In genomic region chr3:70860909-70861675, GRCm38 (mm10) we compare ENCODE assay signal across 23 mouse cellular contexts.
DNase-seq lines count a peak whose midpoint lies in the region; ATAC-seq and TF ChIP-seq lines count a peak whose summit lies in the region.
"Had no signal": no experiment of that assay in that cellular context is flagged by ENCODE, and none has a peak within 500 bp of the region (broad histone marks: within the 10 kb centered on the region; RNA-seq: fewer than 3 reads in every experiment).

No protein-coding gene starts in this region.

- no peak overlapping the region for H3K9ac ChIP-seq in hindbrain, postnatal 0 days (replicated peaks; ENCODE audit: low read length)
- H3K9ac ChIP-seq in hindbrain, embryonic 14.5 days, result no peak overlapping the region
- H3K9ac ChIP-seq in forebrain, embryonic 16.5 days (replicated peaks; ENCODE audit: low read depth, low read length), result no peak overlapping the region
- H3K9ac ChIP-seq: embryonic facial prominence, embryonic 15.5 days; heart, embryonic 13.5 days; hindbrain, embryonic 12.5 days; intestine, embryonic 15.5 days; limb, embryonic 12.5 days; midbrain, embryonic 12.5 days had no signal

- no peaks in the 10 kb centered on the region for H3K9me3 ChIP-seq in hindbrain, postnatal 0 days (ENCODE audit: low read length)
- no peaks in the 10 kb centered on the region for H3K9me3 ChIP-seq in hindbrain, embryonic 14.5 days (ENCODE audit: control insufficient read depth, low read length)
- no peaks in the 10 kb centered on the region for H3K9me3 ChIP-seq in forebrain, embryonic 16.5 days (ENCODE audit: control insufficient read depth, low read length)
- H3K9me3 ChIP-seq: embryonic facial prominence, embryonic 15.5 days; heart, embryonic 13.5 days; hindbrain, embryonic 12.5 days; intestine, embryonic 15.5 days; limb, embryonic 12.5 days; midbrain, embryonic 12.5 days had no signal

- no peak for TF ChIP-seq CTCF in hindbrain, postnatal 0 days (IDR thresholded peaks at IDR 0.05; ENCODE audit: low read depth)
- no peak for TF ChIP-seq CTCF in brain, embryonic 14.5 days (IDR thresholded peaks at IDR 0.05; ENCODE audit: borderline replicate concordance, extremely low read depth, insufficient read depth, insufficient read length)

- H3K36me3 ChIP-seq in hindbrain, postnatal 0 days (ENCODE audit: insufficient read depth, low read length), result no peaks in the 10 kb centered on the region
- no peaks in the 10 kb centered on the region for H3K36me3 ChIP-seq in hindbrain, embryonic 14.5 days (replicated peaks; ENCODE audit: control insufficient read depth, insufficient read depth)
- no peaks in the 10 kb centered on the region for H3K36me3 ChIP-seq in forebrain, embryonic 16.5 days (ENCODE audit: control insufficient read depth, insufficient read depth)
- H3K36me3 ChIP-seq: embryonic facial prominence, embryonic 15.5 days; heart, embryonic 13.5 days; hindbrain, embryonic 12.5 days; intestine, embryonic 15.5 days; limb, embryonic 12.5 days; midbrain, embryonic 12.5 days had no signal

- H3K4me1 ChIP-seq in hindbrain, postnatal 0 days (ENCODE audit: insufficient read depth, low read length), result no peaks in the 10 kb centered on the region
- no peaks in the 10 kb centered on the region for H3K4me1 ChIP-seq in hindbrain, embryonic 14.5 days (replicated peaks; ENCODE audit: control insufficient read depth, insufficient read depth, low read length)
- peaks cover 7% of the 10 kb centered on the region; the same call in 1 of the 2 replicates for H3K4me1 ChIP-seq in forebrain, embryonic 16.5 days (replicated peaks; ENCODE audit: control insufficient read depth, insufficient read depth, low read length)
- H3K4me1 ChIP-seq: embryonic facial prominence, embryonic 15.5 days; heart, embryonic 13.5 days; hindbrain, embryonic 12.5 days; intestine, embryonic 15.5 days; limb, embryonic 12.5 days; midbrain, embryonic 12.5 days had no signal

- no peaks in the 10 kb centered on the region for H3K27me3 ChIP-seq in hindbrain, postnatal 0 days (ENCODE audit: insufficient read depth, low read length)
- no peaks in the 10 kb centered on the region for H3K27me3 ChIP-seq in hindbrain, embryonic 14.5 days (ENCODE audit: control insufficient read depth, insufficient read depth, low read length)
- H3K27me3 ChIP-seq in forebrain, embryonic 16.5 days (replicated peaks; ENCODE audit: control insufficient read depth, insufficient read depth, low read length), result no peaks in the 10 kb centered on the region
- H3K27me3 ChIP-seq: embryonic facial prominence, embryonic 15.5 days; heart, embryonic 13.5 days; hindbrain, embryonic 12.5 days; intestine, embryonic 15.5 days; limb, embryonic 12.5 days; midbrain, embryonic 12.5 days had no signal

- DNase-seq in hindbrain, postnatal 0 days (ENCODE audit: low spot score), result peak; percentile 40
- DNase-seq in hindbrain, embryonic 14.5 days (ENCODE audit: low spot score), result no peak
- DNase-seq in brain, embryonic 14.5 days (ENCODE audit: low read depth), result peak; percentile 81
- peak; percentile 65 for DNase-seq in layer of hippocampus, adult 9-11 months
- DNase-seq in ovary, postnatal 14 days (ENCODE audit: low spot score), result no peak
- DNase-seq: adrenal gland, adult 2 months; cerebellum, adult 8-10 months; gastrocnemius, postnatal 14 days; heart, adult 2 months; heart, postnatal 14 days; kidney, adult 8-10 months; kidney, postnatal 10 days; lung, adult 18-20 months; lung, postnatal 10 days had no signal

- peak; percentile 67; the same call in 1 of the 2 replicates for ATAC-seq in hindbrain, postnatal 0 days
- ATAC-seq in hindbrain, embryonic 14.5 days (ENCODE audit: low FRiP score), result no peak
- ATAC-seq in forebrain, embryonic 16.5 days, result peak; percentile 97
- ATAC-seq in frontal cortex, adult (ENCODE audit: low TSS enrichment), result no peak
- ATAC-seq: intestine, embryonic 15.5 days had no signal

- TF ChIP-seq POLR2A in brain, embryonic 14.5 days (IDR thresholded peaks at IDR 0.05; ENCODE audit: borderline replicate concordance, extremely low read depth, insufficient read depth, insufficient read length, poor library complexity, severe bottlenecking), result no peak

- no peak overlapping the region for H3K4me2 ChIP-seq in hindbrain, postnatal 0 days (ENCODE audit: low read depth, low read length)
- no peak overlapping the region for H3K4me2 ChIP-seq in hindbrain, embryonic 14.5 days (replicated peaks)
- H3K4me2 ChIP-seq in forebrain, embryonic 16.5 days (ENCODE audit: low read length), result no peak overlapping the region
- H3K4me2 ChIP-seq: embryonic facial prominence, embryonic 15.5 days; heart, embryonic 13.5 days; hindbrain, embryonic 12.5 days; intestine, embryonic 15.5 days; limb, embryonic 12.5 days; liver, embryonic 11.5 days; midbrain, embryonic 12.5 days had no signal

- H3K27ac ChIP-seq in hindbrain, postnatal 0 days, result no peak overlapping the region
- H3K27ac ChIP-seq in hindbrain, embryonic 14.5 days, result no peak overlapping the region
- H3K27ac ChIP-seq in forebrain, embryonic 16.5 days (ENCODE audit: low read length), result peak overlapping the region; percentile 65
- H3K27ac ChIP-seq: embryonic facial prominence, embryonic 15.5 days; heart, adult 2 months; heart, embryonic 13.5 days; hindbrain, embryonic 12.5 days; intestine, embryonic 15.5 days; limb, embryonic 12.5 days; midbrain, embryonic 12.5 days had no signal

- 52% methylated on average over 8 of the region's 8 CpGs for WGBS in hindbrain, postnatal 0 days
- WGBS in hindbrain, embryonic 14.5 days, result 73% methylated on average over 8 of the region's 8 CpGs
- WGBS in forebrain, embryonic 16.5 days, result 41% methylated on average over 8 of the region's 8 CpGs

- no peak overlapping the region for H3K4me3 ChIP-seq in hindbrain, postnatal 0 days (ENCODE audit: low read length)
- no peak overlapping the region for H3K4me3 ChIP-seq in hindbrain, embryonic 14.5 days (replicated peaks; ENCODE audit: low read length)
- no peak overlapping the region for H3K4me3 ChIP-seq in forebrain, embryonic 16.5 days (replicated peaks; ENCODE audit: low read length)
- H3K4me3 ChIP-seq: embryonic facial prominence, embryonic 15.5 days; heart, adult 2 months; heart, embryonic 13.5 days; hindbrain, embryonic 12.5 days; intestine, embryonic 15.5 days; limb, embryonic 12.5 days; midbrain, embryonic 12.5 days had no signal

Comparison
In these comparisons a context has a peak if more than half of its experiments do, and no peak if none do; other contexts are left out.
1. ATAC-seq: peak in hindbrain, postnatal 0 days (single experiment) and forebrain, embryonic 16.5 days (single experiment); none in hindbrain, embryonic 14.5 days (single experiment) and frontal cortex, adult (single experiment).
2. DNase-seq: peak in hindbrain, postnatal 0 days (single experiment), brain, embryonic 14.5 days (single experiment) and layer of hippocampus, adult 9-11 months (single experiment); none in hindbrain, embryonic 14.5 days (single experiment) and ovary, postnatal 14 days (single experiment).